Mouse (Mus musculus): Measurements from ENCODE around the gene Pgam1. TPM values are rescaled to one million over a fixed set of nuclear protein-coding genes. Genes with fewer than 3 reads are reported as not detected.
A peak's percentile ranks its signal among the peaks of the same experiment; 100 is the strongest.

Gene Pgam1
- polyA plus RNA-seq, 1 experiment, result 7.3 TPM

DNA sequence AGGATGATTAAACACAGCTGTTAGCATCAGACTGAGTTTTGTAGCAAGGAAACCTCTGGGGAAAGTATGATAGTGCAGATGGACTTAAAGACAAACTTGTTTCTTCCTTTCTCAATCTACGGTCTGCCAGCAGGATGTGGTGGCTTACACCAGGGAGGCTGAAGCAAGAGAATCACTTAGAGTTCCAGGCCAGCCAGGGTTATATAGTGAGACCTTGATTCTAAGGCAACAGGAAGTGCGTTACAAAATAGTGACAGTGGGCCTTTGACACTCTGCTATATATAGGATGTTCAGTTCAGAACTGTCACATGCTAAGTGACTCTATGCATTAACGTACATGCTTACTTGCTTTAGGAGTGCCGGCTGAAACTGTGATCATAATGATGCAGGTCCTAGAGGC lies 5.1 kb downstream of the Pgam1 start:
- Histone ChIP-seq H3K4me1 (ENCODE audit: control insufficient read depth) (peaks cover 25% of the 10 kb centered on the region), H3K4me3 (replicated peaks) (no peak overlapping the region), H3K9me3 (ENCODE audit: control insufficient read depth, low read length) (no peaks in the 10 kb centered on the region), H3K27me3 (ENCODE audit: control insufficient read depth) (no peaks in the 10 kb centered on the region), H3K36me3 (ENCODE audit: control insufficient read depth) (peaks cover 55% of the 10 kb centered on the region)
- no peak for TF ChIP-seq GATA1 (IDR thresholded peaks at IDR 0.05; ENCODE audit: low read length)
- TF ChIP-seq TAL1 (IDR thresholded peaks at IDR 0.05; ENCODE audit: low read length), result no peak

DNA sequence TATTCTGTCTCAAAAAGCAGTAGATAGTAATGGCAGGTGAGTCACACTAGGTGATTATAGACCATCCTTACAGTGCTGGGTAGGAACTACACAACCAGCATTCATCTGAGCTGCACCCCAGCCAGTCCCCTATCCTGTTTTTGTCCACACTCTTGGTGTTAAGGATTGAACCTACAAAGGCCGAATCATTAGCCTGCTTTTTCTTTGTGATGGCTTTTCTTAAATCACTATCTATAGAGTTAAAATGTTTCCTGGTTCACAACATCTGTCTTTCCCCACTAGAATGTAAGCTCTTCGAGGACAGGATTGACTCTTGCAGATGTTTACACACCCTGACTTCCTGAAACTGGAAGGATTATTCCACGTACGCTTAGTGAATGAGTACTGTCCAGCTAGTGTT lies 7.7 kb downstream of the Pgam1 start:
- TF ChIP-seq TAL1 (IDR thresholded peaks at IDR 0.05; ENCODE audit: low read length) (no peak), GATA1 (IDR thresholded peaks at IDR 0.05; ENCODE audit: low read length) (no peak)
- Histone ChIP-seq H3K9me3 (ENCODE audit: control insufficient read depth, low read length) (no peaks in the 10 kb centered on the region), H3K36me3 (ENCODE audit: control insufficient read depth) (peaks cover 80% of the 10 kb centered on the region), H3K27me3 (ENCODE audit: control insufficient read depth) (no peaks in the 10 kb centered on the region), H3K4me3 (replicated peaks) (no peak overlapping the region), H3K4me1 (ENCODE audit: control insufficient read depth) (no peaks in the 10 kb centered on the region)

DNA sequence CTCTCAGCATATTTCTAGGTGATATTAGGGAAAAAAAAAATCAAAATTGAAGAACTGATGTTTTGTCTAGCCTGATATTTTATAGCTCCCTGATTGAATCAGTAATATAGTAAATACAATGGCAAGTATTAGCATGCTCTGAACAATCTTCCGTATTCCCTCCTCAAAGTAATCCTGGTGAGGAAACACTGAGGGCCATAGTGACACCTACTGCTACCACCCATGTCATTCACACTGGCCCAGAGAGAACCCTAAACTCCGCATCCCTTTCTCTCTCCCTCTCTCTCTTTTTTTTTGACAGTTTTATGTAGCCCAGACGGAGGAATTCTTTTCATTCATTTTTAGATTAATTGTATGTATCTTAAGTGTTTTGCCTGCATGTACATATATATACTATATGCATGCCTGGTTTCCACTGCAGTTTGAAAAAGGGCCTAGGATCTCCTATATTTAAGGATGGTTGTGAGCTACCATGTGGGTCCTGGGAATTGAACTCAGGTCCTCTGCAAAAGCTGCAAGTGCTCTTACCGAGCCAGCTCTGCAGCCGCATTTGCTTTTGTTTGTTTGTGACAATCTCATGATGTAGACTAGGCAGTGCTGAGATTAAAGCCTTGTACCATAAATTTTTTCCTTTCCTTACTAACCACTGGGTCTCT lies 8.8 kb downstream of the Pgam1 start:
- Histone ChIP-seq H3K27me3 (ENCODE audit: control insufficient read depth) (no peaks in the 10 kb centered on the region), H3K9me3 (ENCODE audit: control insufficient read depth, low read length) (no peaks in the 10 kb centered on the region), H3K4me3 (replicated peaks) (no peak overlapping the region), H3K36me3 (ENCODE audit: control insufficient read depth) (peaks cover 81% of the 10 kb centered on the region), H3K4me1 (ENCODE audit: control insufficient read depth) (no peaks in the 10 kb centered on the region)
- TF ChIP-seq TAL1 (IDR thresholded peaks at IDR 0.05; ENCODE audit: low read length) (no peak), GATA1 (IDR thresholded peaks at IDR 0.05; ENCODE audit: low read length) (no peak)

- peaks cover 38% of the 10 kb centered on the region for H3K4me1 ChIP-seq (ENCODE audit: control insufficient read depth)
- no peaks in the 10 kb centered on the region for H3K27me3 ChIP-seq (ENCODE audit: control insufficient read depth)
- H3K36me3 ChIP-seq (ENCODE audit: control insufficient read depth), result peaks cover 49% of the 10 kb centered on the region
- H3K4me3 ChIP-seq (replicated peaks), result peak overlapping the region; percentile 98
- TF ChIP-seq TAL1 (IDR thresholded peaks at IDR 0.05; ENCODE audit: low read length) (no peak), GATA1 (IDR thresholded peaks at IDR 0.05; ENCODE audit: low read length) (no peak)
- no peaks in the 10 kb centered on the region for H3K9me3 ChIP-seq (ENCODE audit: control insufficient read depth, low read length)
These were observed 21.0 kb downstream of the Pgam1 start for GRCm38 (mm10) chr19:41932686-41933085.

- Histone ChIP-seq H3K4me3 (replicated peaks) (peak within 1 kb of the TSS; percentile 98), H3K9me3 (ENCODE audit: control insufficient read depth, low read length) (no peaks in the 10 kb centered on the region), H3K36me3 (ENCODE audit: control insufficient read depth) (peaks cover 49% of the 10 kb centered on the region), H3K27me3 (ENCODE audit: control insufficient read depth) (no peaks in the 10 kb centered on the region), H3K4me1 (ENCODE audit: control insufficient read depth) (peaks cover 38% of the 10 kb centered on the region)
- TF ChIP-seq TAL1 (IDR thresholded peaks at IDR 0.05; ENCODE audit: low read length) (no peak), GATA1 (IDR thresholded peaks at IDR 0.05; ENCODE audit: low read length) (no peak)
These were observed 21.7 kb downstream of the Pgam1 start, which contains the start of the genes Exosc1 and Zdhhc16 for GRCm38 (mm10) chr19:41933179-41934086. Exosc1 (minus strand) TSS chr19:41933423. Zdhhc16 (plus strand) TSS chr19:41933480.

- H3K36me3 ChIP-seq (ENCODE audit: control insufficient read depth), result peaks cover 47% of the 10 kb centered on the region
- peaks cover 38% of the 10 kb centered on the region for H3K4me1 ChIP-seq (ENCODE audit: control insufficient read depth)
- no peaks in the 10 kb centered on the region for H3K9me3 ChIP-seq (ENCODE audit: control insufficient read depth, low read length)
- peak overlapping the region; percentile 98 for H3K4me3 ChIP-seq (replicated peaks)
- H3K27me3 ChIP-seq (ENCODE audit: control insufficient read depth), result no peaks in the 10 kb centered on the region
- TF ChIP-seq GATA1 (IDR thresholded peaks at IDR 0.05; ENCODE audit: low read length), result 0 out of 2 replicates have a peak, but pooled peaks have one; percentile 28
- no peak; the same call in 2 of the 3 replicates for TF ChIP-seq TAL1 (IDR thresholded peaks at IDR 0.05; ENCODE audit: low read length)
These were observed 22.4 kb downstream of the Pgam1 start for GRCm38 (mm10) chr19:41934124-41934523.

- no peak for TF ChIP-seq GATA1 (IDR thresholded peaks at IDR 0.05; ENCODE audit: low read length)
- TF ChIP-seq TAL1 (IDR thresholded peaks at IDR 0.05; ENCODE audit: low read length), result no peak
- peaks cover 52% of the 10 kb centered on the region for H3K36me3 ChIP-seq (ENCODE audit: control insufficient read depth)
These were observed 24.2 kb downstream of the Pgam1 start for GRCm38 (mm10) chr19:41935921-41936320.

DNA sequence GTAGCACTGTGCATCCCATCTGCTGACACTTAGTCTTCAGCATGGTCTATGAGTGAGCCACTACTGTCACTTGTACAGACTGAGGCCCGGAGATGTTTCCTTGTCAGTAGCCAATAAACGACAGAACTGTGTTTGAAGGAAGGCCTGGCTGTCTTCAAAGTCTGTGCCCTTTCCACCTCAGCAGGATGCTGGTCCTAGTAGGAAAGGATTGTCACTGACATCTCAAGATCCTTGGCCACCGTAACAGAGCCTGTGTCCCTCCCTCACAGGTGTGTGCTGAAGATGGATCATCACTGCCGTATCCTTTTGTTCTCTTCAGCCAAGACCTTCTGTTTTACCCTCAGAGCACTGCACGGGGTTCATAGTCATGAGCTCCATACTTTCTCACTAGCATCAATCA lies 26.8 kb downstream of the Pgam1 start:
- no peaks in the 10 kb centered on the region for H3K9me3 ChIP-seq (ENCODE audit: control insufficient read depth, low read length)
- H3K4me3 ChIP-seq (replicated peaks), result no peak overlapping the region
- no peak for TF ChIP-seq GATA1 (IDR thresholded peaks at IDR 0.05; ENCODE audit: low read length)
- TF ChIP-seq TAL1 (IDR thresholded peaks at IDR 0.05; ENCODE audit: low read length), result no peak
- H3K36me3 ChIP-seq (ENCODE audit: control insufficient read depth), result peaks cover 74% of the 10 kb centered on the region
- H3K27me3 ChIP-seq (ENCODE audit: control insufficient read depth), result no peaks in the 10 kb centered on the region
- peaks cover 15% of the 10 kb centered on the region for H3K4me1 ChIP-seq (ENCODE audit: control insufficient read depth)

More at GRCm38 (mm10) chr19:41935921-41936320, 24.2 kb downstream of the Pgam1 start:
- Histone ChIP-seq H3K4me3 (replicated peaks) (no peak overlapping the region), H3K4me1 (ENCODE audit: control insufficient read depth) (peaks cover 33% of the 10 kb centered on the region), H3K27me3 (ENCODE audit: control insufficient read depth) (no peaks in the 10 kb centered on the region), H3K9me3 (ENCODE audit: control insufficient read depth, low read length) (no peaks in the 10 kb centered on the region)

DNA sequence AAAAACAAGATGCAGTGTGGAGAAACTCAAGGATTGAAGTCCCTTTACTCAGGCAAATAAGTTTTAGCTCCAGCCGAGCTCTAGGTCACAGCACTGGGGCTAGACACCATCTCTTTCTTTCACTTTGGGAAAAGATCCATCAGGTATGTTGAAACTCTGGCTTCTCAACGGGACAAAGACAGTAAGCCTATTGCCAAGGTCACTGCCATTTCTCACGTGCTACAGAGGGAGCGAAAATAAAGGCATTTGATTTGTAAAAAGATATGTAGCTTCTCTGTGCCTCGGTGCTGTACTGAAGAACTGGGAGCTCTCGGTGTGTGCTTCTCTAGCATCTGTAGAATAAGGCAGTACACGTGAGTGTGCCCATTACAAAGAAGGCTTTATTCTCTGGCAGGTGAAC lies 32.1 kb downstream of the Pgam1 start:
- Histone ChIP-seq H3K4me1 (ENCODE audit: control insufficient read depth) (peaks cover 3% of the 10 kb centered on the region), H3K4me3 (replicated peaks) (no peak overlapping the region), H3K9me3 (ENCODE audit: control insufficient read depth, low read length) (no peaks in the 10 kb centered on the region), H3K27me3 (ENCODE audit: control insufficient read depth) (no peaks in the 10 kb centered on the region), H3K36me3 (ENCODE audit: control insufficient read depth) (peaks cover 97% of the 10 kb centered on the region)
- TF ChIP-seq TAL1 (IDR thresholded peaks at IDR 0.05; ENCODE audit: low read length) (no peak), GATA1 (IDR thresholded peaks at IDR 0.05; ENCODE audit: low read length) (no peak)
